Mouse (Mus musculus) induced T-regulatory cell, adult 2 months (primary cell): Measurements from ENCODE around the gene Scamp4.

Experiments
- DNase-seq: peaks from one replicate; pipeline ENCODE4 v3.0.0-alpha.2; 2012; ENCODE audit warnings: low read depth

Gene Scamp4

GRCm38 (mm10) chr10:80602698-80603325, at the start of gene Scamp4, which contains the start of gene Adat3:
Gene Scamp4 (plus strand): TSS chr10:80602872.
Gene Adat3 (plus strand): TSS chr10:80602880.
- peak; percentile 97 for DNase-seq

- no peak for DNase-seq
These were observed 49.1 kb upstream of the Scamp4 start for GRCm38 (mm10) chr10:80553575-80553974.

- no peak for DNase-seq
These were observed 48.7 kb upstream of the Scamp4 start for GRCm38 (mm10) chr10:80553997-80554396.

- peak; percentile 74 for DNase-seq
These were observed 45.2 kb upstream of the Scamp4 start for GRCm38 (mm10) chr10:80557346-80557965.

- DNase-seq = no peak
These were observed 43.2 kb upstream of the Scamp4 start for GRCm38 (mm10) chr10:80559431-80559830.

- no peak for DNase-seq
These were observed 42.1 kb upstream of the Scamp4 start for GRCm38 (mm10) chr10:80560621-80561020.

- DNase-seq = peak; percentile 99
These were observed 41.3 kb upstream of the Scamp4 start, which contains the start of gene Rexo1 for GRCm38 (mm10) chr10:80561116-80561944. Gene Rexo1 (minus strand): TSS chr10:80561560.

- DNase-seq = peak; percentile 92
These were observed 36.1 kb upstream of the Scamp4 start for GRCm38 (mm10) chr10:80566375-80567092.

- DNase-seq = no peak
These were observed 33.8 kb upstream of the Scamp4 start for GRCm38 (mm10) chr10:80568876-80569275.

GRCm38 (mm10) chr10:80569664-80570066, 33.0 kb upstream of the Scamp4 start:
- peak; percentile 63 for DNase-seq

GRCm38 (mm10) chr10:80570419-80570818, 32.3 kb upstream of the Scamp4 start:
- no peak for DNase-seq

- no peak for DNase-seq
These were observed 31.5 kb upstream of the Scamp4 start for GRCm38 (mm10) chr10:80570871-80571836.

GRCm38 (mm10) chr10:80572477-80572876, 30.2 kb upstream of the Scamp4 start:
- DNase-seq = no peak

GRCm38 (mm10) chr10:80573944-80574343, 28.7 kb upstream of the Scamp4 start:
- peak; percentile 42 for DNase-seq

GRCm38 (mm10) chr10:80574896-80575295, 27.8 kb upstream of the Scamp4 start:
- DNase-seq = no peak

GRCm38 (mm10) chr10:80575925-80576324, 26.7 kb upstream of the Scamp4 start:
- DNase-seq = no peak

GRCm38 (mm10) chr10:80576351-80577194, 26.1 kb upstream of the Scamp4 start:
- peak; percentile 85 for DNase-seq

- DNase-seq = peak; percentile 99
These were observed 25.2 kb upstream of the Scamp4 start, which contains the start of gene Klf16 for GRCm38 (mm10) chr10:80577195-80578130. Gene Klf16 (minus strand): TSS chr10:80577321.
